Mouse (Mus musculus) forebrain, postnatal 0 days (tissue): ENCODE results near the gene Ggta1. TPM values are rescaled to one million over a fixed set of nuclear protein-coding genes. Genes with fewer than 3 reads are reported as not detected.

ENCODE experiments used
- ATAC-seq: fragments of 200-750 bp; cut with Nextera tagmentation; 2 replicates; pipeline ENCODE4 v1.8.0; 2017; ENCODE audit warnings: mild to moderate bottlenecking, moderate library complexity
- DNase-seq: peaks from one replicate; pipeline ENCODE4 v3.0.0-alpha.2; 2015
- H3K27ac ChIP-seq: fragments of 300-500 bp; sonication (generic); 2 replicates; pipeline ENCODE4 v1.5.1; 2014; ENCODE audit warnings: low read depth, mild to moderate bottlenecking, antibody characterized with exemption, low read length, moderate library complexity, mixed read lengths
- H3K27me3 ChIP-seq: fragments of 300-500 bp; sonication (generic); 2 replicates; pipeline ENCODE4 v1.6.1; 2014; ENCODE audit warnings: mild to moderate bottlenecking, low read length, mixed read lengths; ENCODE audit not compliant: insufficient read depth
- H3K36me3 ChIP-seq: fragments of 300-500 bp; sonication (generic); 2 replicates; pipeline ENCODE4 v1.6.1; 2014; ENCODE audit warnings: mild to moderate bottlenecking, moderate library complexity; ENCODE audit not compliant: insufficient read depth
- H3K4me1 ChIP-seq: fragments of 300-500 bp; sonication (generic); 2 replicates; pipeline ENCODE4 v1.6.1; 2014; ENCODE audit warnings: antibody characterized with exemption; ENCODE audit not compliant: insufficient read depth
- H3K4me2 ChIP-seq: fragments of 300-500 bp; sonication (generic); 2 replicates; pipeline ENCODE4 v1.6.1; 2014; ENCODE audit warnings: low read depth, mild to moderate bottlenecking, moderate library complexity
- H3K4me3 ChIP-seq: fragments of 300-500 bp; sonication (generic); 2 replicates; pipeline ENCODE4 v1.5.1; 2014; ENCODE audit warnings: low read depth, low read length, mixed read lengths
- H3K9ac ChIP-seq: fragments of 300-500 bp; sonication (generic); 2 replicates; pipeline ENCODE4 v1.6.1; 2014; ENCODE audit warnings: mild to moderate bottlenecking
- H3K9me3 ChIP-seq: fragments of 300-500 bp; sonication (generic); 2 replicates; pipeline ENCODE4 v1.6.1; 2016; ENCODE audit warnings: low read length
- CTCF ChIP-seq: sonication (generic); IDR thresholded peaks from 2 replicates; pipeline ENCODE4 v1.5.1; 2016; ENCODE audit warnings: antibody characterized with exemption, control low read depth, low read depth
- whole genome bisulfite sequencing: fragments of 180-500 bp; shearing (Covaris S2); extraction: QIAGEN DNeasy Blood & Tissue Kit; methylation state at CpG from one replicate; pipeline ENCODE4 v1.1.7; 2014; 5-methylcytosine and 5-hydroxymethylcytosine counted together
- polyA plus RNA-seq: library from polyadenylated mRNA; unstranded; fragments of >200 nt; fragmentation: Nextera tagmentation; extraction: Ambion mirVana; gene quantifications from 2 replicates; pipeline ENCODE4 v1.2.1, GENCODE M21; 2015
- total RNA-seq: library from RNA; depleted of rRNA; stranded (reverse); fragments of >200 nt; gene quantifications from 2 replicates; pipeline ENCODE4 v1.2.3, GENCODE M21; 2014

The Ggta1 gene
- total and polyA plus RNA-seq, 2 experiments from 2014 or later, result 4.3 to 6.8 TPM

DNA sequence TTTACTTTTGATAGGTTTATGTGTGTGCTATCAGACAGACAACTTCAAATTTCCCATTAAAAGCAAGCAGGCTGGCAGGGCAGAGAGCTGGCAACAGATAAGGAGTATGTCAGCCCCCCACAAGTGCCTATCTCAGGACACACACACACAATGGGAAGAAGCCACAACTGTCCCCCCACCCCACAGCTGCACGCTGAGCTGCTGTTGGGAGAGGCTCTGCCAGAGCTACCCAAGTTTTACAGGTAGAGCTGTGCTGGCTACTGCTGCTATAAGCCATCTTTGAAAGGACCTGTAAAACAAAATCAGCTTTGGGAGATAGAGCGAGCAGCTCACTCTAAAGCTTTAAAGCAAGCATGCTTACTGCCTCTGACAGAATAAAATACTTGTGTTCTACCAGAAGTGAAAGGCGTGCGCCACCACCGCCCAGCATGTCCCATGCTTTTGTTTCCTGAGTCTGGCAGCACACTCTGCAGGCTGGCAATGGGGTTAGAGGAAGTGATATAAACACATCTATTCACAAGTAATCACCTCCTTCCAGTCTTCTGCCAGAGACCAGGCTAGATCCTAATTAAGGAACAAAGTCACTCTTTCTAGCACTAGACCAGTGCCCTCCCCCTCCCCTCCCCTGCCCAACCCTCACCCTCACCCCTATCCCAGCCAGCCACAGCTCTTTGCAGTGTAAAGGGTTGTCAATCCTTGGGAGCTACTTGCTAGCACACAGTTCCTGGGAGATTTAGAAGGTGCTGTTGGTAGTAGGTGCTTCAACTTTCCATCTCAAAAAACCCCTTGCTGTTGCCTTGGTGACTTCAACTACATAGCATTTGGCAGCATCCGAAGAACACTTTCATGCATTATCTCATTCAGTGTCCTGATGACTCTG, 43.5 kb upstream of the Ggta1 start:
- peaks cover 5% of the 10 kb centered on the region; the same call in 1 of the 2 replicates for H3K4me1 ChIP-seq
- 28% methylated on average over 6 of the region's 6 CpGs for WGBS
- no peaks in the 10 kb centered on the region for H3K9me3 ChIP-seq
- H3K9ac ChIP-seq, result no peak overlapping the region
- no peak overlapping the region for H3K4me2 ChIP-seq
- no peak overlapping the region for H3K4me3 ChIP-seq
- no peak overlapping the region for H3K27ac ChIP-seq
- no peak for TF ChIP-seq CTCF
- DNase-seq (peak; percentile 41), ATAC-seq (peak; percentile 44)
- H3K27me3 ChIP-seq, result no peaks in the 10 kb centered on the region
- H3K36me3 ChIP-seq, result no peaks in the 10 kb centered on the region

DNA sequence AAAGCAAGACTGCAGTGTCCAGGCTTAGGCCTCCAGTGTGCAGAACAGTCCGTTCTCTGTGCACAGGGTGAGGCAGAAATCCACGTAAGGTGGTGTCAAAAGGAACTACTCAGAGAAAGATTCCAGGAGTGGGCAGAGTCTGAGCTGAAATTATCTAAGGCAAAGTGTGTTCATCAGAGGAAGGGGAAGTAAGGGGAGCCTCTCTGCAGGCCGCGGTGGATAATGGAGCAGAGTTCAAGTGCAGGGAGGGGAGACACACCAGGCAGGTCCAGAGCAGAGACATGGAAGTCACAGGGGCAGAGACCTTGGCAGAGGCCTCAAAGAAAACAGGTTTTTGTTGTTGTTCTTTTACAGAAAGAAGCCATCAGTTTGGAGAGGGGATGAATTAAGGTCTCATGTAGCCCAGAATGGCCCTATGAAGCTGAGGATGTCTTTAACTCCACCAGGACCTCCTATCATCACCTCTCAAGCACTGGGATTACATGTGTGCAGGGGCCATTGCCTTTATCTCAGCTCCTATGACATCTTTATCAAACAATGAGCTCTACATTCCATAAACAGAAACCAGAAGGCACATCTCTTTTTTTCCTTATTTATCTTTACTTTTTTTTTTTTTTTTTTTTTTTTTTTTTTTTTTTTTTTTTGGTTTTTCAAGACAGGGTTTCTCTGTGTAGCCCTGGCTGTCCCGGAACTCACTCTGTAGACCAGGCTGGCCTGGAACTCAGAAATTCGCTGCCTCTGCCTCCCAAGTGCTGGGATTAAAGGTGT, 42.7 kb upstream of the Ggta1 start:
- DNase-seq, result no peak
- Histone ChIP-seq H3K36me3 (no peaks in the 10 kb centered on the region), H3K4me2 (no peak overlapping the region), H3K9ac (no peak overlapping the region), H3K9me3 (no peaks in the 10 kb centered on the region), H3K27ac (no peak overlapping the region), H3K4me1 (peaks cover 5% of the 10 kb centered on the region; the same call in 1 of the 2 replicates), H3K27me3 (no peaks in the 10 kb centered on the region), H3K4me3 (no peak overlapping the region)
- TF ChIP-seq CTCF, result no peak
- no peak for ATAC-seq
- WGBS, result 86% methylated on average over 6 of the region's 6 CpGs

DNA sequence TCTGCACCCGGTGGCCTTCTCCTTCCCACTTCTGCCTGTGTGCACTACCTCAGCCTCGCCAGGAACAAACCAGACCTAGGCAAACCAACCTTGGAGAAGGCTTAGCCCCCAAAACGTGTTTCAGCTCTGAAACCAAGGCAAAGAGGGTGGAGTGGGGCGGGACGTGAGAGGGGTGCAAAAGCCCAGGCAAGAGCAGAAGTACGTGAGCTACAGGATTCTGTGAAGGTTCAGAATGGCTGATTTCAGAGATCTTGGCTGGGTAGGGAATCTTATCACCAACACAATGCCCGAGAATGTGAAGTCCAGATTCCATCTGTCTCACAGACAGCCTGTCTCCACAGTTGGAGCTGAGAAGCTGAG, 41.4 kb upstream of the Ggta1 start:
- no peak overlapping the region for H3K9ac ChIP-seq
- no peak overlapping the region for H3K4me3 ChIP-seq
- WGBS, result 85% methylated on average over 7 of the region's 7 CpGs
- no peak for TF ChIP-seq CTCF
- no peak overlapping the region for H3K4me2 ChIP-seq
- DNase-seq, result no peak
- no peak overlapping the region for H3K27ac ChIP-seq
- no peaks in the 10 kb centered on the region for H3K27me3 ChIP-seq
- H3K4me1 ChIP-seq, result peaks cover 5% of the 10 kb centered on the region; the same call in 1 of the 2 replicates
- no peak for ATAC-seq
- no peaks in the 10 kb centered on the region for H3K36me3 ChIP-seq
- no peaks in the 10 kb centered on the region for H3K9me3 ChIP-seq

DNA sequence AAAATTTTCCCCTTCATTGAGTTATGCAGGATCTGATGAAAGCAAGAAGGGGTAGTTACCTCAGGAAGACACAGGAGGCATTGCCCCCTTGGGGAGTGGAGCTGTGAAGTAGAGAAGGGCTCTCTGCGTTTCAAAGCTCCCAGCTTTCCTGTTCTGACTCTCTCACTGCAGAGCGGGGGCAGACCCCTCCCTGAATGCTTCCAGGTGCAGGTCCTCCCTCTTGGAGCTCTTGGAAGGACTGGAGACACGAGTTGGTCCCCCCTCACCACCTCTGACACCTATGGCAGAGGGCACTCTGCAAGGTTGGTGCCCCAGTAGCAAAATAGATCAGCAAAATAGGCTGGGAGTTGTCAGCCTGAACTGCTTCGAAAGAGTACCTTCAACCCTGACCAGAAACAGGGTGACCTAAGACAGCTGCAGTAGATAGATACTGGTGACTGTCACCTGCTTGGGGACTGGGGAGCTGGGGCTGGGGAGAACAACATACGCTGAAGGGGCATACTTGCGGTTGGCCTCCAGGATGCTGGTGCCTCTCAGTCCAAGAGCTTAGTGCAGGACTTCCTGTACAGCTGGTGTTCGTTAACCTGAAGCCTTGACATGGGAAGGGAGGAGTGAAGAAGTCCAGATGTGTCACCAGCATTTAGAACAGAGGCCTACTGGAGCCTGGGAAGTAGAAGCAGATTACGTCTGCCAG, 40.8 kb upstream of the Ggta1 start:
- Histone ChIP-seq H3K27me3 (no peaks in the 10 kb centered on the region), H3K9me3 (no peaks in the 10 kb centered on the region), H3K4me1 (peaks cover 5% of the 10 kb centered on the region; the same call in 1 of the 2 replicates), H3K9ac (no peak overlapping the region), H3K4me3 (no peak overlapping the region), H3K36me3 (no peaks in the 10 kb centered on the region), H3K27ac (no peak overlapping the region), H3K4me2 (no peak overlapping the region)
- DNase-seq, result no peak
- TF ChIP-seq CTCF, result no peak
- no peak for ATAC-seq
- WGBS, result 81% methylated on average over 8 of the region's 8 CpGs

DNA sequence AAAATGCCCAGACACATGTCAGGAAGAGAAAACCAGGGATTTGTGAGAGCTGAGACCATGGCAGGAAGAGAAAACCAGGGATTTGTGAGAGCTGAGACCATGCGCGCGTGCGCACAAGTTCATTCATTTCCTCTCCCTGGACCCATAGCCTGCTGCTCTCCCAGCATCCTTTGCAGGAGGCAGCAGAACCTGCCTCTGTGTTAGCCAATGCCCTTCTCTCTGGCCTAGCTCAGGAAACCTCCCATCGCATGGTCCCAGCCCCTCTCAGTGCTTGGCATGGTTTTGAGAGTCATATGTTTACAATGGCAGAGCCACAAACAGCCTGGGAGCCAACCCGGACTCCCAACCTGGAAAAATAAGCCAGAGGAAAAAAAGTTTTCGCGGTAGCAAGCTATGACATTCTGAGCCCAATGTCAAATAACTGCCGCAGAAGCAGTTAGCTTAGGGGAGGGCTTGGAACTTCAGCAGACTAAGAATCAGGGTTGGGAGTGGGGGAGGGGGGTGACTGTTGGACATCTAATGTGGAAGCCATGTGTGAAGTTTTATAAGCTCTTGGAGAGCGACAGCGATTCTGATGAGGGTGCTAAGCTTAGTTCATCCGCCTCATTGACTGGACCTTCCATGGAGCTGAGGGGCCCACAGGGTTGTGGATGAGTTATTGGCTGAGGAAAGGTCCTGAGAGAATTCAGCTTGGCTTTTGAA, 40.1 kb upstream of the Ggta1 start:
- H3K4me1 ChIP-seq, result peaks cover 5% of the 10 kb centered on the region; the same call in 1 of the 2 replicates
- H3K9ac ChIP-seq, result no peak overlapping the region
- TF ChIP-seq CTCF, result no peak
- no peak overlapping the region for H3K27ac ChIP-seq
- 81% methylated on average over 12 of the region's 12 CpGs for WGBS
- no peak for ATAC-seq
- H3K36me3 ChIP-seq, result no peaks in the 10 kb centered on the region
- H3K9me3 ChIP-seq, result no peaks in the 10 kb centered on the region
- no peak for DNase-seq
- no peaks in the 10 kb centered on the region for H3K27me3 ChIP-seq
- no peak overlapping the region for H3K4me3 ChIP-seq
- H3K4me2 ChIP-seq, result no peak overlapping the region

DNA sequence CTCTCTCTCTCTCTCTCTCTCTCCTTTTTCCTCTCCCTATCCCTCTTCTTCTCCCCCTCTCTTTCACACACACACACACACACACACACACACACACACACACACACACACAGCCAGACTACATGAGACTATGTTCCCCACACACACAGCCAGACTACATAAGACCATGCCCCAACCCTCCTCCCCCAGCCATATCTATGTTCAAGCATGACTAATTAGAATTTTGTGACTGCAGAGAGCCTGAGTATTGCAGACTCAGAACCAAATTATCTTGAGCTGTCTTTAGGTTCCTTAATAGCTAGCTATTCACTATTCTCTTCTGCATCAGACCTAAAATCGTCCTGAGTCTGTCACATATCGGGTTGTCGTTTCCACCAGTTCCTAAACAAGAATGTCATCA, 39.5 kb upstream of the Ggta1 start:
- no peak overlapping the region for H3K27ac ChIP-seq
- no peak for TF ChIP-seq CTCF
- H3K4me3 ChIP-seq, result no peak overlapping the region
- H3K4me2 ChIP-seq, result no peak overlapping the region
- no peak overlapping the region for H3K9ac ChIP-seq
- no peaks in the 10 kb centered on the region for H3K27me3 ChIP-seq
- peaks cover 5% of the 10 kb centered on the region; the same call in 1 of the 2 replicates for H3K4me1 ChIP-seq
- ATAC-seq, result no peak
- DNase-seq, result no peak
- WGBS, result 77% methylated on average over 3 of the region's 3 CpGs
- H3K36me3 ChIP-seq, result no peaks in the 10 kb centered on the region
- H3K9me3 ChIP-seq, result no peaks in the 10 kb centered on the region
